Mouse (Mus musculus): Measurements from ENCODE around the gene Pdhb.

DNA sequence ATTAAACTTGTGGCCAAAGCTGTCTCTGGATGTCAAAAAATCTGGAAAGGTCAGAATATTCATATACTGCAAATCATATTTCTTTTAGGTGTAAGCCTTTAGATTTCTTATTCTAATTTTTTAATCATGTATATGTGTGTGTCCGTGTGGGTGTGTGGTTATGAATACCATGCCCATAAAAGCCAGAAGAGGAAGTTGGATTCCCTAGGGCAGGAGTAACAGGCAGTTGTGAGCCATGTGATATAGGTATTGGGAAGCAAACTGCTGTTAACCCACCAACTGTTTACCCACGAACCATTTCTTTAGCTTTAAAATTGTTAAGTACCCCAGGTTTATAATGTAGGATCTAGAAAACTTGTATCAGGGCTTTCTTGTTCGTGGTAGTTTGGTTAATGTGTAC is 52.9 kb downstream of the Pdhb start:
- TF ChIP-seq POLR2A (IDR thresholded peaks at IDR 0.05; ENCODE audit: low read depth, low read length) (no peak), CTCF (IDR thresholded peaks at IDR 0.05; ENCODE audit: extremely low read depth, insufficient read length, insufficient replicate concordance, low read depth, low read length) (no peak)
